Mouse (Mus musculus) brown adipose tissue, adult 24 weeks (tissue): ENCODE results near the gene Aurkb. TPM values are rescaled to one million over a fixed set of nuclear protein-coding genes. Genes with fewer than 3 reads are reported as not detected.

Source experiments
- H3K27ac ChIP-seq: fragments of 200-500 bp; replicated peaks from 2 replicates; pipeline ENCODE4 v1.5.1; 2012; ENCODE audit warnings: low read depth, mild to moderate bottlenecking, low read length
- H3K4me1 ChIP-seq: fragments of 200-500 bp; 2 replicates; pipeline ENCODE4 v1.6.1; 2012; ENCODE audit warnings: low read length, mixed read lengths; ENCODE audit not compliant: control insufficient read depth, insufficient read depth, insufficient read length
- H3K4me3 ChIP-seq: fragments of 200-500 bp; 2 replicates; pipeline ENCODE4 v1.5.1; 2012; ENCODE audit warnings: low read depth, mild to moderate bottlenecking, low read length, moderate library complexity; ENCODE audit not compliant: insufficient read depth
- polyA plus RNA-seq: library from polyadenylated mRNA; stranded (reverse); fragments of >200 nt; gene quantifications from 2 replicates; pipeline ENCODE4 v1.2.4, GENCODE M21; 2012; ENCODE audit not compliant: missing spikeins, insufficient read depth, insufficient read length

Gene Aurkb
- polyA plus RNA-seq, 1 experiment = not detected

DNA sequence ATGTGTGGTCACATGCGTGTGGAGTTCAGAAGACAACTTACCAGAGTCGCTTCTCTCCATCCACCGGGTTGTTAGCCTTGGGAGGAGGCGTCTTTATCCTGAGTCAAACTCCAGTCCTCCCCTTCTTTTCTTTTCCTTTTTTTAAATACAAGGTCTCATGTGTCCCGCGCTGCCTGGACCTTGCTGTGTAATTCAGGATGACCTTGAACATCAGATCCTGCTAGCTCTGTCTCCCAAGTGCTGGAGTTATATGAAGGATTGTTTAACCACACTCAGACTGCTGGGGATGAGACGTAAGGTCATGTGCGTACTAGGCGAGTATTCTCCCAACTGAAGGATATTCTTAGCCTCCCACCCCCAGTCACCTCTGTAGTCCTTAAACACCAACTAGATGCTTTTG is 31.9 kb downstream of the Aurkb start:
- Histone ChIP-seq H3K27ac (no peak overlapping the region), H3K4me1 (no peaks in the 10 kb centered on the region), H3K4me3 (no peak overlapping the region)

DNA sequence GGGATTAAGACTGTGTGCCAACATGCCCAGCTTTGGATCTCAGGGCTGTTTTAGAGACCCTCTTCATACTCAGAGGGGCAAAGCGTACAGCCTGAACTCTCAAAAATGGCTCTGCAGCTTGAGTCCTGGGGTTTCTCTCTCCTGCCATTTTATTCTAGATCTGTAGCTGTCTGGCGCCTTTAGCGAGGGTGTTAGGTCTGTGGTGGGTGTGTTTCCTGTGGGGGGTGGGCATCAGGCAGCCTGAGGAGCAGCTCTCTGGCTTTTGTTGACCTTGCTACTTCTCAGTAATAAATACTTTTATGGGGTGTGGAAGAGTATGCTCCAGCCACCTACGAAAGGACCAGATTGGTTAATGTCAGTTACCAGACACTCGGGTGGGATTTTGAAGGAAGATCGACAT is 32.6 kb downstream of the Aurkb start:
- H3K4me3 ChIP-seq = no peak overlapping the region
- no peak overlapping the region for H3K27ac ChIP-seq
- no peaks in the 10 kb centered on the region for H3K4me1 ChIP-seq

DNA sequence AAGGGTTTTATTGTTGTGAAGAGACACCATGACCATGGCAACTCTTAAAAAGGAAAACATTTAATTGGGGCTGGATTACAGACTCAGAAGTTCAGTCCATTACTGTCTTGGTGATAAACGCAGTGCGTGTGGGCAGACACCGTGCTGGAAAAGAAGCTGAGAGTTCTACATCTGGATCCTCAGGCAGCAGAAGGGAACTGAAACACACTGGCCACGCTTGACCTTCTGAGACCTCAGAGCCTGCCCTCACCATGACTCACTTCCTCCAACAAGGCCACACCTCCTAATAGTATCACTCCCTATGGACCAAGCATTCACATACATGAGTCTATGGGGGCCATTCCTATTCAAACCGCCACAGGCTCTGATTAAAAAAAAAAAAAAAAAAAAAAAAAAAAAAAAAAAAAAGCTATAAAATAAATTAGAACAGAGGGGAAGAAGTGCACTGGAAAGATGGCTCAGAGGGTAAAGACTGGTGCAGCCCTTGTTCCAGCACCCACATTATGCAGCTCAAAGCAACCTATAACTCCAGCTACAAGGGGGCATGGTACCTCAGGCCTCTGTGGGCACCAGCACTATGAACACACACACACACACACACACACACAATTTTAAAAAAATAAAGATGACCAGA is 33.5 kb downstream of the Aurkb start:
- Histone ChIP-seq H3K4me3 (no peak overlapping the region), H3K4me1 (no peaks in the 10 kb centered on the region), H3K27ac (peak overlapping the region; percentile 53; the same call in 1 of the 2 replicates)

DNA sequence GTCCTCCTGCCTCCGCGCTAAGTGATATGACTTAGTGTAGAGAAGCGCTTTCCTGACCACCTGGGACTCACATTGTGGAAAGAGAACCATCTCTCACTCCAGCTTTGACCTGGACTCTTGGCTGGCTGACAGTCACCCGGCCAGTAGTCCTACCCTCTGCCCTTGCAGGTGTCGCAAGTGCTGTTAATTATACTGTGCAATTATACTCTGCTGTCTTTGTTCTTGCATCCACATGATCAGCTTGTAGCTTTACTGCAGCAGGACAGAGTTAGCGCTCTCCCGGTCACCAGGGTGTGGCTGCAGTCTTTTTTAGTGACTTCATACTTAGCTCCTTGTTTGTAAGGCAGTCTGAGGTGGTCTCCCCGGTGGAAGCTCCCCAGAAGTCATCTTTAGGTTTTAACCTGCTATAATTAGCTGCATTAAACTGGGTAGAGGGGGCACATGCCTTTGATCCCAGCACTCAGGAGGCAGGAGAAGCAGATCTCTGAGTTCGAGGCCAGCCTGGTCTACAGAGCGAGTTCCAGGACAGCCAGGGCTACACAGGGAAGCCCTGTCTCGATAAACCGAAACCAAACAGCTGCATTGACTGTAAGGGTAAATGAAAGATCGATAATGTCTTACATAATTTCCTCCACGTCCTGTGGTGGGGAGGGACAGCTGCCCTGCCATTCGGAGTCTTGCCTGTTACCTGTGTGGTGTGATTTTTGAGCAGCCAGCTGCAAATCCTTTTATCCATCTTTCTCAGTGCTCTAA is 34.8 kb downstream of the Aurkb start:
- no peak overlapping the region for H3K27ac ChIP-seq
- no peak overlapping the region for H3K4me3 ChIP-seq
- H3K4me1 ChIP-seq = no peaks in the 10 kb centered on the region

DNA sequence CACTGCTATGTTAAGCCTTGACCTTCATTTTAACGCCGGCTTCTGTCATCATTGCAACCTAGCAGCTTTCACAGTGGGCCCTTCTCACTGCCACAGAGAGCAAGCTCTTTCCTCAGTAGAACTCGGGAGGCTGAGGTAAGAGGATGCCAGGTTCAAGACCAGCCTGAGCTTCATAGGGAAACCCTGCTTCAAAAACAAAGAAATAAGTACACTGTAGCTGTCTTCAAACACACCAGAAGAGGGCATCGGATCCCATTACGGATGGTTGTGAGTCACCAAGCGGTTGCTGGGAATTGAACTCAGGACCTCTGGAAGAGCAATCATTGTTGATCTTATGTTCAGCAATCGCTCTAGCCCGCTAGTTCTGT is 35.4 kb downstream of the Aurkb start:
- Histone ChIP-seq H3K4me3 (no peak overlapping the region), H3K4me1 (no peaks in the 10 kb centered on the region), H3K27ac (no peak overlapping the region)

DNA sequence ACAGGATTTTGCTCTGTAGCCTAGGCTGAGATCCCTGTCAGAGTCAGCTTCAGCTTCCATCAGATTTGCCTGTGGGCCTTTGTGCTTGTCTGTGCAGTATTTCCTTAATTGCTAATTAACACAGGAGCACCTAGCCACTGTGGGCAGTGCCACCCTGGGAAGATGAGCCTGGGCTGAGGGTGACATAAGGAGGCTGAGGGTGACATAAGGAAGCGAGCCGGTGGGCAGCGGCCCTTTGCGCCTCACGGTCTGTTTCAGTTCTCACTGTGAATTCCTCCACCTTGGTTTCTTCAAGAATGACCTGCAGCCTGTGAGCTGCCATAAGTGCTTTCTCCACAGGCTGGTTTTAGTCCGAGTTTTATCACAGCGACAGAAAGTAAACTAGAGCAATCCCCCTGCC is 36.2 kb downstream of the Aurkb start:
- Histone ChIP-seq H3K4me3 (no peak overlapping the region), H3K4me1 (no peaks in the 10 kb centered on the region), H3K27ac (no peak overlapping the region)

DNA sequence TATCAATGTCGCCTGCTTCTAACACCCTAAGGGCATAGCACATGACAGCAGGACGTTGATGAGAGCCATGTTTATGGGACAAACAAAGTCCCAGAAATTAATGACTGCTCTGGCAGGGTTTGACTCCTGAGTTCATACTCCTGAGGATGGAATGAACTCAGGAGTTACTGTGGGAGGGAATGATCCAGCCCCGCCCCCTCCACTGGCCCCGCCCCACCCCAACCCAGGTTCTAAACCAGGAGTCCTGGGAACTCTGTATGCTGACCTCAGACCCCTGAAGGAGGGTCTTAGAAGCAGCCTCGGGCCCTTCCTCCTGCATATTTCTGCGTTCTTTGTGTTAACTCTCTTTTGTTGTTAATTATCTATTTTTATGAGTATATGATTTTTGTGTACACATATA is 40.2 kb downstream of the Aurkb start:
- no peak overlapping the region for H3K27ac ChIP-seq
- no peak overlapping the region for H3K4me3 ChIP-seq
- H3K4me1 ChIP-seq = peaks cover 11% of the 10 kb centered on the region; the same call in 1 of the 2 replicates

DNA sequence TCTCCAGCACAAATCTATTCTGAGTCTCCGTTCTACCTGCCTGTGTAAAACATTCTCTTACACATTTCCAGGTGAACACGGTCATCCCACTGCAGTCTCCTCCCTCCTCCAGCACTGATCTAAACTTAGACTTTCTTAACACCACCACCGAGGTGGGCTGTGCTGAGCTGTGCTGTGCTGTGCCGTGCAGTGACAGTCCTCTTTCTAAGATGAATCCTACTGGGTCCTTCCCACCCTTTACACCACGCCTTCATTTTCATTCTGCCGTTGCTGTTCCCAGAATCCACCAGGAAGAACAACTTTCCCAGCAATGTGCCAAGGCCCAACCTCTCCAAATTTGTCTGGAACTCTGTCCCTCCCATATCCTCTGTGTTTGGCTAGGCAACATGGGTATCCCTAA is 40.9 kb downstream of the Aurkb start:
- Histone ChIP-seq H3K27ac (no peak overlapping the region), H3K4me1 (peaks cover 11% of the 10 kb centered on the region; the same call in 1 of the 2 replicates), H3K4me3 (no peak overlapping the region)

DNA sequence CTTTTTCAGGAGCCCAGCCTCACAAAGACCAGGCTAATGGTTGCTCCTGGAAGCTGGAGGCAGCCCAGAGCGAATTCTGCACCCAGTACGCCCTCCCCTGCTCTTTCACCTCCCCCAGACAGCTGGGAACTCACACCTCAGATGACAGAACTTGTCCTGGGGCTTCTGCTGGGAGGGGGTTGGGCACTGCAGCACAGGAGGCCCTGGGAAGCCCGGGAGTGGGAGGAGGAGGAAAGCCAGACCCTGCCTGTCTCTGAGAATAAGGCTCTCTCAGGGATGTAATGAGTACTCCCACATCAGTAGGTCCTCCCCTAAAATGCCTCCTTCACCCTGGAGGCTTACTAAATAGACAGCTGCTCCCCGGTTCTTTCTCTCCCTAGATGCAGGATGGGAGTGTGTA is 41.6 kb downstream of the Aurkb start:
- H3K4me3 ChIP-seq = no peak overlapping the region
- no peak overlapping the region for H3K27ac ChIP-seq
- H3K4me1 ChIP-seq = peaks cover 11% of the 10 kb centered on the region; the same call in 1 of the 2 replicates

DNA sequence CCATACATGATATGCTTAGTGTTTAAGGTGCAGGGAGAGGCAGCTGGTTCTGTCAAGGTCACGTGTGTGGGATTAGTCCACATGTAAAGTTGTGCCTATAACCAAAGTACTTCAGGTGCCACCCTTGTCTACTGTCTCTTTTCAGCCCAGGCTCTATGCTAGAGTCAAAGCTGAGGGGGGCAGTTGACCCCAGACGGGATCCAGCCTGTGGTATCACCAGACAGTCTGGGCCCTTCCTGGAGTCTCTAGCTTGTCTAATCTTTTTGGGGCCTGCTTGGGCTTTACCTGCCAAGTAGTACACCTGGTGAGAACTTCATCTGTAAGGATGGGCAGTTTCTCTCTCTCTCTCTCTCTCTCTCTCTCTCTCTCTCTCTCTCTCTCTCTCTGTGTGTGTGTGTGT is 42.1 kb downstream of the Aurkb start:
- peaks cover 11% of the 10 kb centered on the region; the same call in 1 of the 2 replicates for H3K4me1 ChIP-seq
- peak overlapping the region; percentile 65; the same call in 1 of the 2 replicates for H3K27ac ChIP-seq
- no peak overlapping the region; the same call in 1 of the 2 replicates for H3K4me3 ChIP-seq

DNA sequence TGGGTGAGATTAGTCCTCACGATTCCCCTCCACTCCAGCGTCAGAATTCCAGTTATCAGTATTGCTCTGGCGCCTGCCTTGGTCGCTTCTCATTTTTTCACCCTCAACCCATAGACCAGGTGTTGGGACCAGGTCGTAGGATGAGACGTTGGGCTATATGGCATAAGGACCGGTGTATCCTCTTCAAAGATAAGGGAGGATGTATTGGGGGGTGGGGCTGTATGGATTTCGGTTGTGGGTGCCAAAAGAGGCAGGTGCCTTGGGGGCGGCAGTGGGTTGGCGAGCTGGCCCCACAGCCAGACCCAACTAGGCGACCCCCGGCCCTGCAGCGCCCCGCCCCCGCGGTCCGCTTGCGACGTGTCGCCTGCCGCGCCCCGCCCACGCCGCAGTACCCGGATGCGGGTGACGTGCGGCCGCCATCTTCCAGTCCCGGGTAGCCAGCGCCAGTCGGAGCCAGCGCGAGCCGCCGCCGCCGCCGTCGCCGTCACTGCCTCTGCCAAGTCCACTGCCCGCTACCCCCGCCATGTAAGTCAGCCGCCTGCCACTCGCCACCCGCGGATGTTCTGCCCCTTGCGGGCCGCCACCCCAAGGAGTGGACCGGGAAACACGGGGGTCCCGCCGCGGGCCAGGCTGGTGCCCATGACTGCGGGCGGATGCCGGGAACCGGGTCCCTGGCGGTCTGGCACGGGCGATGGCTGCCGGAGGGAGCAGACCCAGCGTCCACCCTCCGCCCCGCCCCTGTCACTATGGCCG is 42.8 kb downstream of the Aurkb start, which contains the start of gene Vamp2:
TSS of gene Vamp2 (plus strand) at position 388 of the 753 bp plus-strand sequence.
- H3K4me3 ChIP-seq = peak within 1 kb of the TSS; percentile 99
- peaks cover 11% of the 10 kb centered on the region; the same call in 1 of the 2 replicates for H3K4me1 ChIP-seq
- peak within 1 kb of the TSS; percentile 99 for H3K27ac ChIP-seq

DNA sequence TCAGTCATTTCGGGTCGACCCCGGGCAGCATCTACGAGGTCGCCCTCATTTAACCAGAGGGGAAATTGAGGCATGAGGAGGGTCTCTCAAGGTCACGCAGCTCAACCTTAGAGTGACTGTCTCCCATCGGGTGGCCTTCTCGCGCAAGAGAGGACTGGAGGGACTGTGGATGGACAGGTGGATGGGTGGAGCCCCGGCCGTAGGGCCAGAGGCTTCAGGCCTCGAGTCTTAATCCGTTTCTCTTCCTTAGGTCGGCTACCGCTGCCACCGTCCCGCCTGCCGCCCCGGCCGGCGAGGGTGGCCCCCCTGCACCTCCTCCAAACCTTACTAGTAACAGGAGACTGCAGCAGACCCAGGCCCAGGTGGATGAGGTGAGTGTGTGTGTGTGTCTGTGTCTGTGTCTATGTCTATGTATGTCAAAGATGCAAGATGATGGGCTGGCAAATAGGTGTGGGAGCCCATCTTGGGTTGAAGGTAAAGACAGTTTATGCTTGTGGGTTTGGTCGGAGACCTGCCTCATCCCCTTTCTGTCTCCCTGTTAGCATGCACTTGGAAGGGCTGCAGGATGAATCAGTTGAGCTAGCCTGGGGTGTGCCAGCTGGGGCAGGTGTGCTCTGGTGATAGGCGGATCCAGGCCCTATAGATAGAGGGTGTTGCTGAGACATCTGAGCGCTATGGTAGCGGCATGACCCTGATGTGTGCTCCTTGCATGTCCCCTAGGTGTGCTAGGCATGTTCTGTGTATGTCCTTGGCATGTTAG is 43.6 kb downstream of the Aurkb start:
- H3K4me3 ChIP-seq = peak overlapping the region; percentile 99
- peak overlapping the region; percentile 99 for H3K27ac ChIP-seq
- H3K4me1 ChIP-seq = peaks cover 11% of the 10 kb centered on the region; the same call in 1 of the 2 replicates

DNA sequence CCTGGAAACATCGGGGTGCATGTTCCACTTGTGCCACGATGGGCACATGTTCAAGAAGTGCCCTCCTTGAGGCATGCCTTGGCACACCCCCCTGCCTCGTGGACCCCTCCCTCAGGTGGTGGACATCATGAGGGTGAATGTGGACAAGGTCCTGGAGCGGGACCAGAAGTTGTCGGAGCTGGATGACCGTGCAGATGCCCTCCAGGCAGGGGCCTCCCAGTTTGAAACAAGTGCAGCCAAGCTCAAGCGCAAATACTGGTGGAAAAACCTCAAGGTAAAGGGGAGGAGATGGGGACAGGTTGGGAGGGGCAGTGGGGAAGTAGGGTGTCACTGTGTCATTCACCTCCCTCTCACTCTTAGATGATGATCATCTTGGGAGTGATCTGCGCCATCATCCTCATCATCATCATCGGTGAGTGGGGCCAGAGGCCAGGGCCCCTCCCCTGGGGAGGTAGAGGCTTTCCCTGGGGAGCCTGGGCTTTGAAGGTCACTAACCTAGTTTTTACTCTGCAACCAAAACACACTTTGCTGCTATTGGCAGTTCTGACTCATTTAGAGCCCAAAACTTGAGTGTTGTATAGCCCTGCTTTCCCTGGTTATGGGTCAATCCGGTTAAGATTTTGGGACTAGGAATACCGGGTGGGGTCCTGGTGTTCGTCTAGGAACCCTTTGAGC is 44.3 kb downstream of the Aurkb start:
- Histone ChIP-seq H3K4me1 (peaks cover 11% of the 10 kb centered on the region; the same call in 1 of the 2 replicates), H3K4me3 (peak overlapping the region; percentile 99), H3K27ac (peak overlapping the region; percentile 10)

DNA sequence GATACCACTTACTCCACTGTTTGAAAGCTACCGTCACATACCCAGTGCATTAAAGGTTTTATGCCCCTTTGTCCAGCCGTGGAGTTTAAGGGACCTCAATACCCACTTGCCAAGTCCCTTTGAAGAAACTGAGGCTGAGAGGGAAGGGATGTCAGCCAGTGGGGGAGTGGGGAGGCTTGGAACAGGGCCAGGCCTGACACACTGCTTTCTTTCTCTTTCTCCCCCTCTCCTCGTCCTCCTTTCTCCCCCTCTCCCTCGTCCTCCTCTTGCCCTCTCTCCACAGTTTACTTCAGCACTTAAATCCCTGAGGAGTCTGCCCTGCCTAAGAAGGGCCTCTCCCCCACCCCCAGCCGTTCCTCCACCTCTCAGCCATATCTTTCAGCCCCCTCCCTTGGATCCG is 44.9 kb downstream of the Aurkb start:
- peaks cover 11% of the 10 kb centered on the region; the same call in 1 of the 2 replicates for H3K4me1 ChIP-seq
- peak overlapping the region; percentile 99; the same call in 1 of the 2 replicates for H3K4me3 ChIP-seq
- H3K27ac ChIP-seq = peak overlapping the region; percentile 10; the same call in 1 of the 2 replicates
